Mouse (Mus musculus) CD4-positive, CD25-positive, alpha-beta regulatory T cell, adult 4 months (primary cell): ENCODE results near the gene Rnf141. TPM values are rescaled to one million over a fixed set of nuclear protein-coding genes. Genes with fewer than 3 reads are reported as not detected.

Experiments
- ATAC-seq: one replicate; pipeline ENCODE4 v1.8.0; 2017
- polyA plus RNA-seq, 2 experiments: library from polyadenylated mRNA; unstranded; fragments of 100-300 nt; shearing (Covaris generic); gene quantifications; one replicate each; pipeline ENCODE4 v1.2.1; 2017

Rnf141 gene
- polyA plus RNA-seq, 2 experiments from 2014 or later, result 13.4 to 16.2 TPM

GRCm38 (mm10) chr7:110756440-110756839 lies 87.8 kb downstream of the Rnf141 start:
- no peak for ATAC-seq

DNA sequence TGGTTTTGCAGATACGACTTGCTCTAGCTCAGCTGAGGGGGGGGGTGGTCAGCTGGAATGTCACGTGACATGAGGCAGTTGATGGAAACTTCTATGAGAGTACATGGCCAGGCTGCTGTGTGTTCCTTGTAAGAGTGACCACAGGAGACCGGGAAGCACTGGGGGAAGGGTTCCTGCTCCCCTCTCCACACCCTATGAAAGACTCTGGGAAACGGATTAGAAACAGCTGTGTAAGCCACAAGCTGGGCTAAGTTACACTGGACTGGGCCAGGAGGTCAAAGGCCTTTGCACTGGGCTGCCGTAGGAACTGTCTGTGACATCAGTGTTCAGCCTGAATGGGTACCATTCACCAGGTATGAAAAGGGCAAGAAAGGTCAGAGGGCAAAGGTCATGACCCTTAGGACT lies 90.3 kb downstream of the Rnf141 start:
- ATAC-seq, result no peak

GRCm38 (mm10) chr7:110753310-110753709 lies 90.9 kb downstream of the Rnf141 start:
- ATAC-seq, result no peak

GRCm38 (mm10) chr7:110751634-110752033 lies 92.6 kb downstream of the Rnf141 start:
- no peak for ATAC-seq

DNA sequence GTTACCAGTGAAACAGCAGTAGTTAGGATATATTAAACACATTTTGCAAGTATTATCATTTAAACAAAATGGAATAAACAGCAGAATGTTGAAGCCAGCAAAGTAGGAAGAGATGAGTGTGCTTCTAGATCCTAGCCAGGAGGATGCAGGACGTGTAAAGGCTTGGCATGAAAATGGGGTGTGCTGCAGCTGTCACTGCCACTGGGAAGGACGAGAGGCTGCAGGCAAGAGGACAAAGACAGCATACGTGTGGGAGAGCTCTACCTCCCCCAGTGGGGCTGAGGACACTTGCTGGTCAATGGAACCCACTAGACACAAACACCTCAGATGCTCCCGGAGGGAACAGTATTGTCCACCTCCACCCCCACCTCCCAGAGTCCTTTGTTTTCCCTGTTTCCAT lies 93.4 kb downstream of the Rnf141 start:
- no peak for ATAC-seq

Other genes starting within 250 kb of the Rnf141 start
- gene Sbf2, start 229.5 kb downstream of the Rnf141 start, polyA plus RNA-seq, result 1 to 10 TPM; 1.2 to 3.1 TPM
- gene Adm, start 216.8 kb downstream of the Rnf141 start, polyA plus RNA-seq, result not detected
- gene Ampd3, start 76.3 kb downstream of the Rnf141 start, polyA plus RNA-seq, result 1 to 10 TPM; 2.9 to 4.5 TPM
- gene Lyve1, start 18.8 kb upstream of the Rnf141 start, polyA plus RNA-seq, result not detected
- gene Mrvi1, start 138.0 kb upstream of the Rnf141 start, polyA plus RNA-seq, result under 1 TPM; 0.48 to 0.85 TPM
- 10 to 100 TPM; 39.0 to 49.5 TPM for gene Ctr9, start 184.5 kb upstream of the Rnf141 start, polyA plus RNA-seq
- 100 to 1,000 TPM; 830 to 908 TPM for gene Eif4g2, start 238.6 kb upstream of the Rnf141 start, polyA plus RNA-seq